Mouse (Mus musculus) midbrain, embryonic 11.5 days (tissue): ENCODE data around the gene Acap1. TPM values are rescaled to one million over a fixed set of nuclear protein-coding genes. Genes with fewer than 3 reads are reported as not detected.
A peak's percentile ranks its signal among the peaks of the same experiment; 100 is the strongest.

ENCODE experiments used
- ATAC-seq: fragments of 200-750 bp; cut with Nextera tagmentation; 2 replicates; pipeline ENCODE4 v1.8.0; 2017; ENCODE audit warnings: moderate TSS enrichment, moderate library complexity; ENCODE audit not compliant: low FRiP score
- DNase-seq: peaks from one replicate; pipeline ENCODE4 v3.0.0; 2015; ENCODE audit warnings: low spot score; ENCODE audit errors: missing footprints
- H3K27ac ChIP-seq: fragments of 300-500 bp; sonication (generic); 2 replicates; pipeline ENCODE4 v1.5.1; 2014; ENCODE audit warnings: low read depth, low read length
- H3K27me3 ChIP-seq: fragments of 300-500 bp; sonication (generic); 2 replicates; pipeline ENCODE4 v1.6.1; 2014; ENCODE audit warnings: mild to moderate bottlenecking, low read length, moderate library complexity, mixed read lengths; ENCODE audit not compliant: control insufficient read depth, insufficient read depth
- H3K36me3 ChIP-seq: fragments of 300-500 bp; sonication (generic); 2 replicates; pipeline ENCODE4 v1.6.1; 2014; ENCODE audit warnings: mild to moderate bottlenecking, low read length, moderate library complexity, mixed read lengths; ENCODE audit not compliant: control insufficient read depth, insufficient read depth
- H3K4me1 ChIP-seq: fragments of 300-500 bp; sonication (generic); 2 replicates; pipeline ENCODE4 v1.6.1; 2014; ENCODE audit warnings: low read length; ENCODE audit not compliant: control insufficient read depth, insufficient read depth
- H3K4me2 ChIP-seq: fragments of 300-500 bp; sonication (generic); 2 replicates; pipeline ENCODE4 v1.6.1; 2014; ENCODE audit warnings: mild to moderate bottlenecking, moderate library complexity
- H3K4me3 ChIP-seq: fragments of 300-500 bp; sonication (generic); 2 replicates; pipeline ENCODE4 v1.5.1; 2014; ENCODE audit warnings: low read depth, low read length
- H3K9ac ChIP-seq: fragments of 300-500 bp; sonication (generic); 2 replicates; pipeline ENCODE4 v1.6.1; 2014; ENCODE audit warnings: low read length
- H3K9me3 ChIP-seq: fragments of 300-500 bp; sonication (generic); 2 replicates; pipeline ENCODE4 v1.6.1; 2016; ENCODE audit warnings: low read length; ENCODE audit not compliant: control insufficient read depth
- WGBS: fragments of 180-500 bp; shearing (Covaris S2); extraction: QIAGEN DNeasy Blood & Tissue Kit; methylation state at CpG from one replicate; pipeline ENCODE4 v1.1.7; 2014; 5-methylcytosine and 5-hydroxymethylcytosine counted together
- polyA plus RNA-seq: library from polyadenylated mRNA; unstranded; fragments of >200 nt; fragmentation: Nextera tagmentation; extraction: Ambion mirVana; gene quantifications from 2 replicates; pipeline ENCODE4 v1.2.1, GENCODE M21; 2014

Acap1 gene
- polyA plus RNA-seq, 1 experiment from 2014 or later: 0.36 TPM

GRCm38 (mm10) chr11:69883066-69883465 lies 12.3 kb downstream of the Acap1 start:
- ATAC-seq (no peak), DNase-seq (no peak)
- Histone ChIP-seq H3K27ac (no peak overlapping the region), H3K4me3 (no peak overlapping the region), H3K9ac (no peak overlapping the region), H3K27me3 (peaks cover 3% of the 10 kb centered on the region; the same call in 1 of the 2 replicates), H3K4me2 (no peak overlapping the region), H3K4me1 (peaks cover 13% of the 10 kb centered on the region), H3K36me3 (no peaks in the 10 kb centered on the region), H3K9me3 (no peaks in the 10 kb centered on the region)
- 63% methylated on average over 4 of the region's 4 CpGs for WGBS

DNA sequence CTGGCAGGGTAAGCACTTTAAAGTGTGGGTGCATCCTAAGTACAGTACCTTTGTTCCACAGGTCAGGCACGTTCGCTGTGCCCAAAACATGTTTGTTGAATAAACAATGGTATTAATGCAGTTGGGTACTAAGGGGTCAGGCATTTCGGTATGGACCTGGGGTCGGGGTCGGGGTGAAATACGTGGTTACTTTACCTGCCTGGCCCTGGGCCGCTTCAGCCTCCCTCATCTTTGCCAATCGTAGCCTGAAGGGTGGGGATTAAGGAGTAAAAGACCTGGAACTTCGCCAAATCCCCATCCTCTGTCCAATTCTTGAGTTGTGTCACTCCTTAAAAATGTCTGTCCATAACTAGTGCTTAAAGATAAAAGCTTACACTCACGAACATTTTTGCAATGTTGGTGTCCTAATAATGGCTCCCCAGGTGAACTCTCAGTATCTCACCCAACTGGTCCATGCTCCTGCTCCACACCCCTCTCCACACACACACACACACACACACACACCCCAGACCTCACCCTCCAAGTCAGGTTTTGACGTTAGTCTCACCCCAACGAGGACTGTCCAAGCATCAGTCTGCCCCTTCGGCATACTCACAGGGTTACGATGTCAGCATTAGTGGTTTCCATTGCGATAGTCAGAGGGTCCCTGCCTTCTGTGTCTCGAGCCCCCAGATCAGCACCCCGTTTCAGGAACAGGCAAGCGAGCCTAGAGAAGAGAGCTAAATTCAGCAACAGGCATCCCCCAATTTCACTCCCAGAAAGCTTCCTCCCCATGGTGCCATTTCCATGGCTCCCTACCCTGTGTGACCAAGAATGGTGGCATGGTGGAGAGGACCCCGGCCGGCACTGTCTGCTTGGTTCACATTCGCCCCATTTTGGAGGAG lies 13.3 kb downstream of the Acap1 start:
- no peak overlapping the region for H3K27ac ChIP-seq
- H3K36me3 ChIP-seq: no peaks in the 10 kb centered on the region
- H3K4me1 ChIP-seq: peaks cover 17% of the 10 kb centered on the region
- no peaks in the 10 kb centered on the region for H3K9me3 ChIP-seq
- H3K9ac ChIP-seq: peak overlapping the region; percentile 60
- DNase-seq (no peak), ATAC-seq (no peak)
- H3K4me2 ChIP-seq: peak overlapping the region; percentile 58
- H3K4me3 ChIP-seq: peak overlapping the region; percentile 43; the same call in 1 of the 2 replicates
- WGBS: 58% methylated on average over 21 of the region's 21 CpGs
- H3K27me3 ChIP-seq: peaks cover 3% of the 10 kb centered on the region; the same call in 1 of the 2 replicates

DNA sequence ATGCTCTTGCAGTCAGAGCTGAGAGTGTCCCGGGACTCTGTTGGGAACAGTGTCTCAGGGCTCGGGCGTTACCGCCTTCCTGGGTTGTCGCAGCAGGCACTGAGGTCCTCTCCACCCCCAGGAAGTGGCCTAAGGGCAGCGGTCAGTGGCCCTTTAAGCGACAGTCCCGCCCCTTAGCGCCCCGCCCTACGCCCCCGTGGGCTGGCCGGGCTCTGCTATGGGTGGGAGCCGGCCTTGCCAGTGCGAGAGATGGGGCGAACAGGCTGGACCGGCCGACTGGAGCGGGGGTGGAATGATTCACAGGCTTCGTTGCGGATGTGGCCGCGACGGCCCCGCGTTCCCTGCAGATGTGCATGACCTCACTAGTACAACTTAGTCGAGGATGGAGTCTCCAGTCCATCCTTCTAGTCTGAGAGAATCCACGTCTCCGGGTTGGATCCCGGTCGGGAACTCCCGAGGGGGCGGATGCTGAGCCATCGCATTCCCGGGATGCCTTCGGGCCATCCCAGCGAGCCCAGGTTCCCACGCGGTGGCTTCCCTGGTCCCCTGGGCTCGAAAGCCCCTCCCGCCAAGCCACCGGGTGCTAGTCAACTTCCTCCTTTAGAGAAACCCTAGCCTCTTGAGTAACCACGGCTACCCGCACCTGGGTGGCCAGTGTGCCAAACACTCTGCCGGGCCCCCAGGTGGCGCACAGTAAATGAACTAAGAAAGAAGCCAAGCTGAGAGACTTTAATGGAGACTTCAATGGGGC lies 14.3 kb downstream of the Acap1 start, which contains the start of gene Kctd11:
Gene Kctd11 (minus strand): TSS at position 554 of the 751 bp plus-strand sequence.
- H3K27ac ChIP-seq: no peak within 1 kb of the TSS; the same call in 1 of the 2 replicates
- H3K9me3 ChIP-seq: no peaks in the 10 kb centered on the region
- H3K4me3 ChIP-seq: peak within 1 kb of the TSS; percentile 43
- peak within 1 kb of the TSS; percentile 58 for H3K4me2 ChIP-seq
- ATAC-seq (peak; percentile 86), DNase-seq (peak; percentile 98)
- WGBS: under 1% methylated on average over 46 of the region's 46 CpGs
- peaks cover 3% of the 10 kb centered on the region; the same call in 1 of the 2 replicates for H3K27me3 ChIP-seq
- H3K9ac ChIP-seq: peak within 1 kb of the TSS; percentile 60
- no peaks in the 10 kb centered on the region for H3K36me3 ChIP-seq
- H3K4me1 ChIP-seq: peaks cover 19% of the 10 kb centered on the region

GRCm38 (mm10) chr11:69880506-69880852 lies 14.9 kb downstream of the Acap1 start:
- Histone ChIP-seq H3K4me2 (peak overlapping the region; percentile 58), H3K9ac (peak overlapping the region; percentile 60), H3K4me1 (peaks cover 19% of the 10 kb centered on the region), H3K9me3 (no peaks in the 10 kb centered on the region), H3K27me3 (peaks cover 3% of the 10 kb centered on the region; the same call in 1 of the 2 replicates), H3K36me3 (no peaks in the 10 kb centered on the region), H3K27ac (no peak overlapping the region; the same call in 1 of the 2 replicates), H3K4me3 (peak overlapping the region; percentile 43)
- DNase-seq (no peak), ATAC-seq (peak; percentile 55; the same call in 1 of the 2 replicates)
- under 1% methylated on average over 18 of the region's 18 CpGs for WGBS

GRCm38 (mm10) chr11:69879711-69880110 lies 15.6 kb downstream of the Acap1 start:
- Histone ChIP-seq H3K9ac (no peak overlapping the region), H3K4me3 (peak overlapping the region; percentile 43; the same call in 1 of the 2 replicates), H3K27me3 (peaks cover 3% of the 10 kb centered on the region; the same call in 1 of the 2 replicates), H3K36me3 (no peaks in the 10 kb centered on the region), H3K4me2 (peak overlapping the region; percentile 58), H3K27ac (no peak overlapping the region), H3K9me3 (no peaks in the 10 kb centered on the region), H3K4me1 (peaks cover 19% of the 10 kb centered on the region)
- 64% methylated on average over 15 of the region's 15 CpGs for WGBS
- ATAC-seq (no peak), DNase-seq (no peak)

DNA sequence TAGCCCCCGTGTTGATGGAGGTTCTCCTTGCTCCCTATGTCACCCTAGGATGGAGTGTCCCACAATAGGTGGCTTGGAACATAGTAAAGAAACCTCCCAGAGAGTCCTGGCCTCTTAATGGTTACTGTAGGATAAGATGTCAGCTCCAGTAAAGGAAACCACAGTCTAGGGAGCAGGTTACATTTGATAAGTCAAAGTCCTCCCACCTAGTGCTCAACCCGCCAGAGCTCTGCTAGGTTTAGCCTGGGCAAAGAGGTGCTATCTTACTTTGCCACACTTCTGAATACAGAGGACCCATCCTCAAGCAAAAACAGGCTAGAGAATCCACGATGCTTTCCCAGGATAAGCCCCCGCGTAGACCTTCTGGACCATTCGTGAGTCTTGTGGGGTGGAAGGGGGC lies 16.4 kb downstream of the Acap1 start:
- no peak overlapping the region; the same call in 1 of the 2 replicates for H3K4me2 ChIP-seq
- ATAC-seq (no peak), DNase-seq (no peak)
- H3K27me3 ChIP-seq: peaks cover 3% of the 10 kb centered on the region; the same call in 1 of the 2 replicates
- H3K4me1 ChIP-seq: peaks cover 19% of the 10 kb centered on the region
- no peak overlapping the region for H3K9ac ChIP-seq
- 87% methylated on average over 6 of the region's 6 CpGs for WGBS
- H3K27ac ChIP-seq: no peak overlapping the region
- H3K4me3 ChIP-seq: no peak overlapping the region
- no peaks in the 10 kb centered on the region for H3K9me3 ChIP-seq
- H3K36me3 ChIP-seq: no peaks in the 10 kb centered on the region

DNA sequence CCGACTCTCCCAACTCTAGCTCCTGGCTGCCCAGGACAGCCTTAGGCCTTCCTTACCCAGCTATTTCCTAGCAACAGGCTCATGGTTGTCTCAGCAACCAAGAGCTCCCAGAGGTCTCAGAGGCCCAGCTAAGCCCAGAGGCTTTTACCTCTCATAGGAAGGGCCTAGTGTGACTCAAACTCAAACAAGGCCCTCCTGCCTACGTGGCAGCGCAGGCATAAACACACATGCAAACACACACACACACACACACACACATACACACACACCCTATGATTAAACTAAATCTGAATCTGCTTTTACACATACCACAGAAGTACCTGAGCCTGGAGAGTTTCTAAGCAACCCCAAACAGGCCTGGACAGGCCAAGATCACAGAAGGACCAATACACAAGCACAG lies 16.9 kb downstream of the Acap1 start:
- Histone ChIP-seq H3K27me3 (peaks cover 3% of the 10 kb centered on the region; the same call in 1 of the 2 replicates), H3K9me3 (no peaks in the 10 kb centered on the region), H3K9ac (no peak overlapping the region), H3K4me3 (no peak overlapping the region), H3K27ac (no peak overlapping the region), H3K4me2 (0 out of 2 replicates have a peak overlapping the region, but pooled peaks have one; percentile 6), H3K4me1 (peaks cover 19% of the 10 kb centered on the region), H3K36me3 (no peaks in the 10 kb centered on the region)
- 60% methylated on average over 3 of the region's 3 CpGs for WGBS
- DNase-seq (no peak), ATAC-seq (no peak)

DNA sequence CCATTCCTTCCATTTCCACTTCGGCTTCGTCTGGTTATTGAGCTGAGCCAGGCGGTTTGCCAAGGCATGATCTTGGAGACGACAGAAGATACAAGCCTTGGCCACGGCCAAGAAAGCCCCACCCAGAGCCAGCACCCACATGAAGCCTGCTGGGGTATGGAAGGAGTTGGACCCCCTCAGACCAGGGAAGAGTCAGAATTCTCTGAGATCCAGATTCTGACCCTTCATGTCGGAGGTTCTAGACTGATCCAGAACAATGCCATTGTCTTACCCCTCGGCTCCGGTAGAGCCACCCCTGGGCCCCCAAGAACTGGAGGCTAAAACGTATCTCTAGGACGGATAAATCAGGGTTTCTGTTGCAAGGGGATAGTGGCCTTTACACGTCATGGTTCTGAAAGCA lies 17.5 kb downstream of the Acap1 start, which contains the start of gene Tmem95:
Gene Tmem95 (minus strand): TSS at position 141 of the 400 bp plus-strand sequence.
- H3K9ac ChIP-seq: no peak within 1 kb of the TSS; the same call in 1 of the 2 replicates
- H3K27ac ChIP-seq: no peak within 1 kb of the TSS; the same call in 1 of the 2 replicates
- no peak for DNase-seq
- peaks cover 3% of the 10 kb centered on the region; the same call in 1 of the 2 replicates for H3K27me3 ChIP-seq
- 89% methylated on average over 11 of the region's 11 CpGs for WGBS
- no peak within 1 kb of the TSS for H3K4me3 ChIP-seq
- H3K9me3 ChIP-seq: no peaks in the 10 kb centered on the region
- H3K36me3 ChIP-seq: no peaks in the 10 kb centered on the region
- ATAC-seq: no peak
- peaks cover 19% of the 10 kb centered on the region for H3K4me1 ChIP-seq
- H3K4me2 ChIP-seq: peak within 1 kb of the TSS; percentile 12
